Mouse (Mus musculus): Measurements from ENCODE around the gene Pacs2.

DNA sequence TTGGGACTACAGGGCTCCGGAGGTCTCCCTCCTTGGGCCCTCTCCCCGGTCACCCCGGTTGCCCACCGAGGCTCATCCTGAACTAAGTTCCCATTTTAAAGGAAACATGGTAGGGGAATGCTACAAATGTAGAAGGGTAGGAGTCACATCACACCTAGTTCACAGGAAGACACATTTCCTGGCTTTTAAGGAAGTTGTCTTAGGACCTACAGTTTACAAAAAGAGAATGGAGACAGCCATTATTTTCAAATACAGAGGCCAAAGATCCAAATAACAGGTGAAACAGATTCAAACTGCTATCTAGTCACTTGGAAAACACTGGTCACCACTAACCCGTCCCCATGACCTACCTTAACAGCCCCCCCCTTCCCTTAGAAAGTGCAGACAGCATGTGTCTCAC lies 1.9 kb upstream of the Pacs2 start:
- TF ChIP-seq CTCF (IDR thresholded peaks at IDR 0.05; ENCODE audit: control insufficient read depth, insufficient read depth, low read length) (no peak), POLR2A (IDR thresholded peaks at IDR 0.05; ENCODE audit: borderline replicate concordance, control insufficient read depth, low read depth, low read length) (no peak)
